Mouse (Mus musculus): ENCODE data around the gene Eif3j1. TPM values are rescaled to one million over a fixed set of nuclear protein-coding genes. Genes with fewer than 3 reads are reported as not detected.
"Not testable (repeated sequence)": the region's sequence is repeated elsewhere in the genome, so short reads cannot be mapped to it uniquely, and the experiment has no call there.

The Eif3j1 gene
- polyA plus RNA-seq, 1 experiment from 2014 or later, result 12.6 TPM

DNA sequence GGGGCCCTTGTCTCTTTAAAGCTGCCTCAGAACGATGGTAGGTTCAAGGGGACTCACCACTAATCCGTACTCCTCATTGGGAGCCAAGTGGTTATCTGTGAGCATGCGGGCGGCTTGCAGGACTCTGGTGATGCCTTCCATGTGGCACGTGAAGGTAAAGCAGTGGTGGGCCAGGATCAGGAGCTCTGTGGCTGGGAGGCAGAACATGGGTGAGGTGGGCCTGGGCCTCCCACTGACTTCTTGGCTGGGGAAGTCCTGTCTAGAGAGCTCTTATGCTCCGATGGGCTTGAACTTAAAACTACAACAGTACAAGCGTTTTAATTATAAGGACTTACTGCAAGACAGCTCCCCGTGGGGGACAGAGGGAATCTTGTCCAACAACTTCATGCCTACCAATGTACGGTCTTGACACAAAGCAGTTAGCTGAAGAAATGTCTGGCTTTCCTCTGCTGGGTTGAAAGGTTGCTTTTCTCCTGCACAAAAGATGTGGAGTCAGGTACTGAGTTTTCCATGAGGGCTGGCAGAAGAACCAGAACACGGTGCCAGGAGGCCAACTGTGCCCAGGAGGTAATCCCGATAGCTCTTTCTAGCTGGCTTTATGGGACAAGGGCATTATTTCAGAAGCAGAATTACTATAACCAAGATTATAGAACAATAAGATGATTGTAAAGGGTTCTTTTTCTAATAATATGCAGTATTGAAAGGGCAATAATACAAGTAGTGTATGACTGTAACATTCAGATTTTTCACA lies 31.2 kb downstream of the Eif3j1 start:
- no peaks in the 10 kb centered on the region for H3K4me1 ChIP-seq
- H3K36me3 ChIP-seq, result peaks cover 57% of the 10 kb centered on the region

DNA sequence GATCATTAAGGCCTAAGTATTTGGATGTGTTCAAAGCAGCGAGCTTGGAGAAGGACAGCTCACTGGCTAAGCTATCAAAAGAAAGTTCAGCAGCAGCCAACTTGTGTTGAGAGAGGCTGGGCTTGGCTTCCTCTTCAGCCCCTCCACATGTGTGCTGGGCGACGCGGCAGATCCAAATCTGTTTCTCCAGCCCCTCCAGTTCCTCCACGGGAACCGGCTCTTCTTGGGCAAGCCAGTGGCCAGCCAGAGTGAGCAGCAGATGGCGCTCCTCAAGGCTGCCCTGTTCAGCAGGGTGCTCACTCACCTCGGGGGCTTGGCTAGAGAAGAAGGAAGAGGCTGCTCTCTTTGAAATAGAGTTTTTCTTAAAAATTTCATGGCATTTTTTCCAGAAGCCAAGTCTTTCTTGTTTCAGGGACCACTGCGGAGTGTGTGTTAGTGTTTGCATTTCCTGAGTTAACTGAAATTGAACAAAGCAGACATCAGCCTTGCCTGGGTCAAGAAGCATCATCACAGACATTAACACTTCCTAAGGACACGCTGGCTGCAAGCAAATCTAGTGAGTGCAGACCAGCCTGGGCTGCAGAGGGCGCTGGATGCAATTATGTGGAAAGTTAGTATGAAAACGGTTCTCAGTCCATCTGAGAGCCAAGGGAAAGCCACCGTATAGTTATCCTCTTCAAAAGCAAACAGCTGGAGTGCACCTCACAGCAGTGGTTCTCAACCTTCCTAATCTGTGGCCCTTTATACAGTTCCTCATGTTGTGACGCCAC lies 37.0 kb downstream of the Eif3j1 start:
- Histone ChIP-seq H3K36me3 (peaks cover 59% of the 10 kb centered on the region), H3K4me1 (no peaks in the 10 kb centered on the region), H3K9me3 (no peaks in the 10 kb centered on the region), H3K27ac (replicated peaks) (no peak overlapping the region), H3K4me3 (no peak overlapping the region), H3K9ac (replicated peaks) (no peak overlapping the region), H3K4me2 (replicated peaks) (no peak overlapping the region), H3K27me3 (no peaks in the 10 kb centered on the region)
- WGBS, result 59% methylated on average over 14 of the region's 14 CpGs
- ATAC-seq (ENCODE audit: low FRiP score, low read depth), result no peak

More for the DNA sequence above, 31.2 kb downstream of the Eif3j1 start:
- no peak overlapping the region for H3K4me3 ChIP-seq
- H3K4me2 ChIP-seq (replicated peaks), result no peak overlapping the region
- no peaks in the 10 kb centered on the region for H3K9me3 ChIP-seq
- no peak overlapping the region for H3K9ac ChIP-seq (replicated peaks)
- no peaks in the 10 kb centered on the region for H3K27me3 ChIP-seq
- no peak for ATAC-seq (ENCODE audit: low FRiP score, low read depth)
- WGBS, result 95% methylated on average over 11 of the region's 11 CpGs
- no peak overlapping the region for H3K27ac ChIP-seq (replicated peaks)

DNA sequence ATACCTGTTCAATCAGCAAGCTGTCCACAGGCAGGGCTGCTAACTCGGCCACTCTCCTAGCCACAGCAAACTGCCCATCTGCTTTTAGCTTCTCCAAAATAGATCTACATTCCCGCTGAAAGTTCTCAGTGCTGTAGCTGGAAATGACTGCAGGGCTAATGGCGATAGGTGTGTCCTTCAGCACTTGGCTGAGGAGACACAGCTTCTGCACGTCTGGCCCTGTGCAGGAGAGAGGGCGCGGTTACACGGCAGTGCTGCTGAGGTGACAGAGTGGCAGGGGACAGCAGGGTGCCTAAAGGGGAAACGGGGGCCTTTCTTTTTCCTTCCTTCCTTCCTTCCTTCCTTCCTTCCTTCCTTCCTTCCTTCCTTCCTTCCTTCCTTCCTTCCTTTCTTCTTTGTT lies 37.9 kb downstream of the Eif3j1 start:
- no peak overlapping the region for H3K9ac ChIP-seq (replicated peaks)
- no peak overlapping the region for H3K4me2 ChIP-seq (replicated peaks)
- no peak for ATAC-seq (ENCODE audit: low FRiP score, low read depth)
- no peaks in the 10 kb centered on the region for H3K9me3 ChIP-seq
- H3K27ac ChIP-seq (replicated peaks), result no peak overlapping the region
- peaks cover 59% of the 10 kb centered on the region for H3K36me3 ChIP-seq
- WGBS, result 83% methylated on average over 8 of the region's 8 CpGs
- H3K27me3 ChIP-seq, result no peaks in the 10 kb centered on the region
- H3K4me1 ChIP-seq, result no peaks in the 10 kb centered on the region
- no peak overlapping the region for H3K4me3 ChIP-seq

- H3K27me3 ChIP-seq, result no peaks in the 10 kb centered on the region
- ATAC-seq (ENCODE audit: low FRiP score, low read depth), result no peak
- peaks cover 60% of the 10 kb centered on the region for H3K36me3 ChIP-seq
- WGBS, result 93% methylated on average over 6 of the region's 6 CpGs
- no peaks in the 10 kb centered on the region for H3K4me1 ChIP-seq
- H3K9ac ChIP-seq (replicated peaks), result no peak overlapping the region
- H3K4me2 ChIP-seq (replicated peaks), result no peak overlapping the region
- H3K4me3 ChIP-seq, result no peak overlapping the region
- no peaks in the 10 kb centered on the region for H3K9me3 ChIP-seq
- H3K27ac ChIP-seq (replicated peaks), result no peak overlapping the region
Observed at GRCm38 (mm10) chr2:122069144-122069912, 41.0 kb downstream of the Eif3j1 start.

GRCm38 (mm10) chr2:122069922-122070321 lies 41.6 kb downstream of the Eif3j1 start:
- no peak for ATAC-seq (ENCODE audit: low FRiP score, low read depth)
- H3K27me3 ChIP-seq, result no peaks in the 10 kb centered on the region
- H3K27ac ChIP-seq (replicated peaks), result no peak overlapping the region
- no peak overlapping the region for H3K9ac ChIP-seq (replicated peaks)
- H3K36me3 ChIP-seq, result peaks cover 60% of the 10 kb centered on the region
- WGBS, result 42% methylated on average over 5 of the region's 5 CpGs
- no peaks in the 10 kb centered on the region for H3K4me1 ChIP-seq
- no peaks in the 10 kb centered on the region for H3K9me3 ChIP-seq
- H3K4me3 ChIP-seq, result no peak overlapping the region
- no peak overlapping the region for H3K4me2 ChIP-seq (replicated peaks)

DNA sequence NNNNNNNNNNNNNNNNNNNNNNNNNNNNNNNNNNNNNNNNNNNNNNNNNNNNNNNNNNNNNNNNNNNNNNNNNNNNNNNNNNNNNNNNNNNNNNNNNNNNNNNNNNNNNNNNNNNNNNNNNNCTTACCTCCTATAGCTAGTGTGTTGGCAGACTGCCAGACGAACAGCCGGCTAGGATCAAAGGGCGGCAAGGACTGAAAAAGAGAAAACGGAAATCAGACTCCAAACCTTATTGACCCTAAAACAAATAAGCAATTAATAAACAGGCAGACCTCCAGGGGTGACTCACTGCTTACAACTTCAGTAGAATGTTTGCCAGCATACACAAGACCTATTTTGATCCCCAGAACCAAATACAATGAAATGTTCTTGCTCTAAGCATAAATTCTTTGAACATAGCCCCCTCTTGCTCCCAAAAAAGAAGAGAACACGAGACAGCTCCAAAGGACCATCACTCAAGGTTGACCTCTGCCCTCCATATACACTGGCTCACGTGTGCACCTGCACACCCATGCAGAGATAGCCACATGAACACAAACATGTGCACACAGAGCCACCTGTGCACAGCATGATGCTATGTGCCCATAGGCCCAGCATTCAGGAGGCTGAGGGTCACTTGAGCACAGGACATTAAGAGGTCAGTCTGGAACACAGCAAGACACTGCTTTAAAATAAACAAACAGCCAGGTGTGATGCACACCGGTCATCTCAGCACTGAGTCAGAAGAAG lies 53.5 kb downstream of the Eif3j1 start:
- no peak overlapping the region for H3K27ac ChIP-seq (replicated peaks)
- 69% methylated on average over 7 of the region's 7 CpGs for WGBS

GRCm38 (mm10) chr2:122086446-122086845 lies 58.1 kb downstream of the Eif3j1 start:
- H3K4me3 ChIP-seq, result no peak overlapping the region
- H3K9ac ChIP-seq (replicated peaks), result no peak overlapping the region
- no peaks in the 10 kb centered on the region for H3K27me3 ChIP-seq
- 0 out of 2 replicates have a peak, but pooled peaks cover 2% of the 10 kb centered on the region for H3K4me1 ChIP-seq
- H3K36me3 ChIP-seq, result peaks cover 85% of the 10 kb centered on the region
- no peak overlapping the region for H3K27ac ChIP-seq (replicated peaks)
- no peak for ATAC-seq (ENCODE audit: low FRiP score, low read depth)
- 90% methylated on average over 4 of the region's 4 CpGs for WGBS
- no peaks in the 10 kb centered on the region for H3K9me3 ChIP-seq
- H3K4me2 ChIP-seq (replicated peaks), result no peak overlapping the region

More for the DNA sequence above, 53.5 kb downstream of the Eif3j1 start:
- Histone ChIP-seq H3K36me3 (peaks cover 74% of the 10 kb centered on the region), H3K9ac (replicated peaks) (no peak overlapping the region), H3K4me2 (replicated peaks) (no peak overlapping the region), H3K9me3 (no peaks in the 10 kb centered on the region), H3K4me3 (no peak overlapping the region), H3K27me3 (no peaks in the 10 kb centered on the region), H3K4me1 (0 out of 2 replicates have a peak, but pooled peaks cover 2% of the 10 kb centered on the region)
- ATAC-seq (ENCODE audit: low FRiP score, low read depth), result no peak

DNA sequence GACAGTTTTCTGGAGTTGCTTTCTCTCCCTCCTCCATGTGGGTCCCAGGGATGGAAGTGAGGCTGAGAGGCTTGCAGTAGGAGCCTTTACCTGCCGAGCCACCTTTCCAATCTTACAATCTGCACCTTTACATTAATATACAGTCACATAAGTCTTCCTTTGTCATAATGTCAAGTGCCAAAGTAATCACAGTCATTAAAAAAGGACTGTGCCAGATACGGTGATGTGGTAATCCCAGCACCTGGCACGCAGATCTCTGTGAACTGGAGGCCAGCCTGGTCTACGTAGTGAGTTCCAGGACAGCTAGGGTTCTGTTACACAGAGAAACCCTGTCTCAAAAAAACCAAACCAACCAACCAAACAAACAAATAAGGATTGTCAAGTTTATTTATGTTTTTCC lies 65.5 kb downstream of the Eif3j1 start:
- no peaks in the 10 kb centered on the region for H3K9me3 ChIP-seq
- H3K4me2 ChIP-seq (replicated peaks), result no peak overlapping the region
- WGBS, result 96% methylated on average over 4 of the region's 4 CpGs
- no peak for ATAC-seq (ENCODE audit: low FRiP score, low read depth)
- H3K4me3 ChIP-seq, result no peak overlapping the region
- H3K9ac ChIP-seq (replicated peaks), result no peak overlapping the region
- no peak overlapping the region for H3K27ac ChIP-seq (replicated peaks)
- H3K27me3 ChIP-seq, result no peaks in the 10 kb centered on the region
- H3K4me1 ChIP-seq, result no peaks in the 10 kb centered on the region
- H3K36me3 ChIP-seq, result peaks cover 87% of the 10 kb centered on the region

GRCm38 (mm10) chr2:122097686-122098085 lies 69.3 kb downstream of the Eif3j1 start:
- not testable (repeated sequence) for H3K4me3 ChIP-seq; H3K27me3 ChIP-seq; H3K9ac ChIP-seq (replicated peaks); H3K9me3 ChIP-seq; ATAC-seq (ENCODE audit: low FRiP score, low read depth); H3K27ac ChIP-seq (replicated peaks); H3K4me1 ChIP-seq; H3K4me2 ChIP-seq (replicated peaks)
- 83% methylated on average over 5 of the region's 5 CpGs for WGBS
- peaks cover 79% of the 10 kb centered on the region for H3K36me3 ChIP-seq

DNA sequence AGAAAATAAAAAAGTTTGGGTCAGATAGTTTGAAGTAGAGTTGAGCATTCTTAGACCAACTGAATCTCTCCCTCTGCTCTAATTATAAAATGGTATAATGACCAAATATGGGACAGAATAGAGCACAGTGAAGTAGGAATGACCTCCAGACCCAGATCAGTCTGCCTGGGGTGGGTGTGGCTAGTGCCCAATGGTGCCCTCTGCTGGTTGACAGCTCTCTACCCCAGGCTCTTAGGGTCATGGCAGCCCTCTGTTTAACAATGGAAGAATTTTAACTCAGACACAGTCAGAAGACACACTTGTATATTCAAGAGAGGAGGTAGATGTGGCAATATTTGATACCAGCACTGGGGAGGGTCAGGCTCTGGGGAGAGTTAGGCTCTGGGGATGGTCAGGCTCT lies 73.7 kb downstream of the Eif3j1 start:
- no peak overlapping the region for H3K27ac ChIP-seq (replicated peaks)
- no peak overlapping the region for H3K4me3 ChIP-seq
- no peak overlapping the region for H3K9ac ChIP-seq (replicated peaks)
- no peaks in the 10 kb centered on the region for H3K9me3 ChIP-seq
- H3K4me2 ChIP-seq (replicated peaks), result no peak overlapping the region
- no peaks in the 10 kb centered on the region for H3K27me3 ChIP-seq
- peaks cover 55% of the 10 kb centered on the region for H3K36me3 ChIP-seq
- no peak for ATAC-seq (ENCODE audit: low FRiP score, low read depth)
- no peaks in the 10 kb centered on the region for H3K4me1 ChIP-seq
